Comparison of ENCODE assay signal across 9 mouse cellular contexts in genomic region chr5:103680381-103680780, GRCm38 (mm10). TPM values are rescaled to one million over a fixed set of nuclear protein-coding genes. Genes with fewer than 3 reads are reported as not detected.
DNase-seq lines count a peak whose midpoint lies in the region; ATAC-seq lines count a peak whose summit lies in the region.
"Had no signal": no experiment of that assay in that cellular context is flagged by ENCODE, and none has a peak within 500 bp of the region (broad histone marks: within the 10 kb centered on the region; RNA-seq: fewer than 3 reads in every experiment).

No protein-coding gene starts in this region.

- intact Hi-C loops in left cerebral cortex, postnatal 14 days (cut with DNase I), result no loop called here

- no peak overlapping the region for H3K27ac ChIP-seq in embryonic facial prominence, embryonic 10.5 days (replicated peaks)

- no peaks in the 10 kb centered on the region for H3K36me3 ChIP-seq in embryonic facial prominence, embryonic 10.5 days (replicated peaks)

- WGBS in embryonic facial prominence, embryonic 10.5 days, result 41% methylated on average over 4 of the region's 4 CpGs

- H3K4me1 ChIP-seq in embryonic facial prominence, embryonic 10.5 days, result no peaks in the 10 kb centered on the region; the same call in 1 of the 2 replicates

- no peaks in the 10 kb centered on the region for H3K27me3 ChIP-seq in embryonic facial prominence, embryonic 10.5 days (replicated peaks; ENCODE audit: low read depth, poor library complexity, severe bottlenecking)

- peak; percentile 85 to 92 for ATAC-seq in hematopoietic stem cell, adult 5-6 weeks (replicated peaks in 1 of 2; ENCODE audit: insufficient read depth in 1 of 2, low FRiP score in 2 of 2, low TSS enrichment in 1 of 2, low read depth in 1 of 2, poor library complexity in 2 of 2, severe bottlenecking in 2 of 2)

- H3K4me3 ChIP-seq in embryonic facial prominence, embryonic 10.5 days, result no peak overlapping the region

- no peaks in the 10 kb centered on the region for H3K9me3 ChIP-seq in embryonic facial prominence, embryonic 10.5 days

- peak; percentile 53 to 88 for DNase-seq in right cerebral cortex, adult 2 months (ENCODE audit: low spot score in 2 of 2)
- no peak for DNase-seq in right cerebral cortex, postnatal 4 days
- DNase-seq in adrenal gland, postnatal 25 days, result peak; percentile 42
- DNase-seq in embryonic facial prominence, embryonic 10.5 days (ENCODE audit: low spot score), result peak; percentile 70
- peak; percentile 48 to 68 for DNase-seq in left cerebral cortex, postnatal 14 days (ENCODE audit: low spot score in 2 of 2)
- peak; percentile 50 to 55 for DNase-seq in monocyte, adult 2 months (ENCODE audit: low read depth in 1 of 2, low spot score in 2 of 2)
- peak; percentile 64 for DNase-seq in testis, postnatal 14 days (ENCODE audit: low spot score)

RNA-seq across cellular contexts. Expression of gene Aff1, which starts 11.8 kb away (rescaled TPM):
- total RNA-seq in adrenal gland, postnatal 25 days (2021), result 41.3 and 53.3 TPM in 2 replicates
- 4.0 and 5.5 TPM in 2 replicates for polyA plus RNA-seq in embryonic facial prominence, embryonic 10.5 days (2016; fragmentation: Nextera tagmentation; extraction: Ambion mirVana)
- total RNA-seq in hematopoietic stem cell, adult 5-6 weeks (2017), result 19.7 and 39.0 TPM in 2 replicates
- total RNA-seq in left cerebral cortex, postnatal 14 days (2021), result 10 to 100 TPM in 1 of 2 experiments, 1 to 10 TPM in 1; 6.7 to 12.0 TPM

RNA-seq across cellular contexts. Expression of gene 1700016H13Rik, which starts 24.6 kb away (rescaled TPM):
- not detected in 2 replicates for total RNA-seq in adrenal gland, postnatal 25 days (2021)
- polyA plus RNA-seq in embryonic facial prominence, embryonic 10.5 days (2016; fragmentation: Nextera tagmentation; extraction: Ambion mirVana), result 0.26 and 0.31 TPM in 2 replicates
- not detected in 2 replicates for total RNA-seq in hematopoietic stem cell, adult 5-6 weeks (2017)
- not detected for total RNA-seq in left cerebral cortex, postnatal 14 days (2021)
- polyA plus RNA-seq: neural tube, embryonic 14.5 days had no signal

RNA-seq across cellular contexts. Expression of gene Slc10a6, which starts 51.2 kb away (rescaled TPM):
- total RNA-seq in adrenal gland, postnatal 25 days (2021), result 1.1 and 1.4 TPM in 2 replicates
- not detected in 2 replicates for polyA plus RNA-seq in embryonic facial prominence, embryonic 10.5 days (2016; fragmentation: Nextera tagmentation; extraction: Ambion mirVana)
- total RNA-seq in hematopoietic stem cell, adult 5-6 weeks (2017), result not detected in 2 replicates
- total RNA-seq in left cerebral cortex, postnatal 14 days (2021), result under 1 TPM; 0.15 TPM
